Mouse (Mus musculus) midbrain, embryonic 15.5 days (tissue): ENCODE results near the gene Vash1. TPM values are rescaled to one million over a fixed set of nuclear protein-coding genes. Genes with fewer than 3 reads are reported as not detected.
A peak's percentile ranks its signal among the peaks of the same experiment; 100 is the strongest.

Experiments used
- ATAC-seq: fragments of 200-750 bp; cut with Nextera tagmentation; replicated peaks from 2 replicates; pipeline ENCODE4 v1.8.0; 2017; ENCODE audit warnings: moderate TSS enrichment
- H3K27ac ChIP-seq: fragments of 300-500 bp; sonication (generic); 2 replicates; pipeline ENCODE4 v1.5.1; 2015; ENCODE audit warnings: mild to moderate bottlenecking, inconsistent platforms
- H3K27me3 ChIP-seq: fragments of 300-500 bp; sonication (generic); replicated peaks from 2 replicates; pipeline ENCODE4 v1.6.1; 2015; ENCODE audit warnings: inconsistent platforms
- H3K36me3 ChIP-seq: fragments of 300-500 bp; sonication (generic); replicated peaks from 2 replicates; pipeline ENCODE4 v1.6.1; 2015; ENCODE audit warnings: inconsistent platforms
- H3K4me1 ChIP-seq: fragments of 300-500 bp; sonication (generic); 2 replicates; pipeline ENCODE4 v1.6.1; 2015; ENCODE audit warnings: inconsistent platforms
- H3K4me2 ChIP-seq: fragments of 300-500 bp; sonication (generic); 2 replicates; pipeline ENCODE4 v1.6.1; 2015; ENCODE audit warnings: inconsistent platforms, mild to moderate bottlenecking, moderate library complexity
- H3K4me3 ChIP-seq: fragments of 300-500 bp; sonication (generic); 2 replicates; pipeline ENCODE4 v1.5.1; 2015; ENCODE audit warnings: mild to moderate bottlenecking, inconsistent platforms
- H3K9ac ChIP-seq: fragments of 300-500 bp; sonication (generic); 2 replicates; pipeline ENCODE4 v1.6.1; 2015; ENCODE audit warnings: mild to moderate bottlenecking, inconsistent platforms
- H3K9me3 ChIP-seq: fragments of 300-500 bp; sonication (generic); 2 replicates; pipeline ENCODE4 v1.6.1; 2016; ENCODE audit warnings: inconsistent platforms
- WGBS: fragments of 180-500 bp; shearing (Covaris S2); methylation state at CpG from one replicate; pipeline ENCODE4 v1.1.7; 2015; ENCODE audit warnings: mixed read lengths; 5-methylcytosine and 5-hydroxymethylcytosine counted together
- polyA plus RNA-seq: library from polyadenylated mRNA; unstranded; fragments of >200 nt; fragmentation: Nextera tagmentation; extraction: Ambion mirVana; gene quantifications from 2 replicates; pipeline ENCODE4 v1.2.1, GENCODE M21; 2015

Vash1 gene
- polyA plus RNA-seq, 1 experiment from 2014 or later = 41.6 TPM

DNA sequence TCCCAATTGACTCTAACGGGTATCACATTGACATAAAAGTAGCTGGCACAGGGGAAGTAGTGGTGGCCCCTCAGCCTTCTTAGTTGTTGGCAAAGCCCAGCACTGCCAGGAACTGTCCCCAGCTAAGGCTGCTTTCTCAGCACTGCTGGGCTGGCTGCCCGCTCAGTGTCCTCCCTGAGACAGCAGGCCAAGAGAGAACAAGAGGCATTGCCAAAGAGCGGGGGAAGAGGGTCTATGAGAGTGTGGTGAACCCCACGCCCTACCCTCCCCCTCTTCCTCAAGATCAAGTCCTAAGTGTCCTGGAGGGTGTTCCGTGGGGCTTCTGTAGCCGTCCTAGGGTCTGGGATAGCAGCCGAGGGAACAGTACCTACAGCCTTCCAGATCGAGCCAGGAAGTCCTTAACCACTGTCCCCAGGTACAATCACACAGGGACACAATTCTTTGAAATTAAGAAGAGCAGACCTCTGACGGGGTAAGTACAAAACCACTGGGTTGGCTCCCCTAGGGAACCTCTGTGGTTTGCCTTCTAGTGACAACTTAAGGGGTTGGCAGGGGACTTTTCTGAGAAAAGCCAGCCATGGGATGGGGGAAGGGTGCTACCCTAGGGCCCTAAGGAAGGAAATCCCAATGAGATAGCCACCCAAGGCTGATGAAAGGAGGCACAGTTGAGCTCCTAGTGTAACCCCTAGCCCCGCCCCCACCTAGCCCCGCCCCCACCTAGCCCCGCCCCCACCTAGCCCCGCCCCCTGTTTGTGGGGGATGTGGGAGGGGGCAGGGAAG lies 8.2 kb downstream of the Vash1 start:
- Histone ChIP-seq H3K36me3 (peaks cover 18% of the 10 kb centered on the region; the same call in 1 of the 2 replicates), H3K27me3 (no peaks in the 10 kb centered on the region), H3K4me3 (no peak overlapping the region), H3K9me3 (no peaks in the 10 kb centered on the region), H3K4me2 (no peak overlapping the region), H3K27ac (0 out of 2 replicates have a peak overlapping the region, but pooled peaks have one; percentile 22), H3K9ac (no peak overlapping the region), H3K4me1 (peaks cover 40% of the 10 kb centered on the region)
- 58% methylated on average over 13 of the region's 13 CpGs for WGBS
- peak; percentile 24; the same call in 1 of the 2 replicates for ATAC-seq

DNA sequence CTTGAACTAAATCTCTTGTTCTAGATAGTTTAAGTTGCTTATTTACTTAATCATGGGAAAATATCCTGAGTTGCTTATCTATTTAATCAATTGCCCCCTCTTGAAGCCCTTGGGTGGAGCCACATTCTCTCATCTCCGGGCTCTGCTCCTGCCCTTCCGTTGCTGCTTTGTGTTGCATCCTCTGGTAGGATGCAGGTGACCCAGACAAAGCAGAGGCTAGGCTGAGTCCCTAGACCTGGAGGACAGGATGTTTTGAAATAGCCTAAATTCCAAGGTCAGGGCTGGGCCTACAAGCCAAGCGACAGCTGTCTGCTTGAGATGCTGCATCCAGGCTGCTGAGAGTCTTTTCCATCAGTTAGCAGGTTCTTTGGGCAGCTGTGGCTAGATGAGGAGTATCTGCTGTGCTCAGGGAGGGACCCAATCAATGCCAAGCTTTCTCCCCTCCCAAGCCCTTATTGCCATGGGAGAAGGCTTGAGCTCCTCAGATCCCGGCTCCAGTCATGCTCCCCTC lies 9.0 kb downstream of the Vash1 start:
- Histone ChIP-seq H3K4me3 (no peak overlapping the region), H3K4me2 (no peak overlapping the region), H3K27ac (no peak overlapping the region), H3K36me3 (peaks cover 24% of the 10 kb centered on the region; the same call in 1 of the 2 replicates), H3K9ac (no peak overlapping the region), H3K9me3 (no peaks in the 10 kb centered on the region), H3K4me1 (peaks cover 33% of the 10 kb centered on the region), H3K27me3 (no peaks in the 10 kb centered on the region)
- 78% methylated on average over 4 of the region's 4 CpGs for WGBS
- no peak for ATAC-seq

DNA sequence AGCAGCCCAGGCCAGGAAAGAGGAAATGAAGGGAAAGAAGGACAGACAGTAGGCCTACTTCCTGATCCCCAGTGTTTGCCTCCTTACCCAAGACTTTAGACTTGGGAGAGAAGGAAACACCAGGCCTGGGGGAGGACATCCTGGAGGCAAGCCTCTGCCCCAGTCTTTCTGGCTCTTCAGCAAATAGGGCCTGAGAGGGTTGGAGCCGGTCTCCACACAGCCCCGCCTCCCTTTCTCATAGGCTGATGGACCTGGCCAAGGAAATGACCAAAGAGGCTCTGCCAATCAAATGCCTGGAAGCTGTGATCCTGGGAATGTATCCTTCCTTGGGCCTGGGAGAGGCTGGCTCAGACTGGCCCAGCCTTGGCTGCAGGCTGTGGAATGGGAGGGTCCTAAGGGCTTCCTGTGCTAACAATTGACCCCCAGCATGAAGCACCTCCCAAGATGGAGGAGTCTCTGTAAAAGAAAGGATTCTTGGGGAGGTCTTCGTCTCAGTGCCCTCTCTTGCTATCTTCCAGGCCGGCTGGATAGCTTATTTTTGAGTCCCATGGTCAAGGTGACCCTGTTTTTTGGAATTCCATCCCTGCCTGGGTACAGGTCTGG lies 9.6 kb downstream of the Vash1 start:
- no peak overlapping the region for H3K9ac ChIP-seq
- no peak overlapping the region for H3K4me2 ChIP-seq
- WGBS = 87% methylated on average over 4 of the region's 4 CpGs
- no peaks in the 10 kb centered on the region for H3K9me3 ChIP-seq
- H3K27ac ChIP-seq = no peak overlapping the region
- H3K4me3 ChIP-seq = no peak overlapping the region
- H3K36me3 ChIP-seq = peaks cover 24% of the 10 kb centered on the region; the same call in 1 of the 2 replicates
- ATAC-seq = no peak
- H3K4me1 ChIP-seq = peaks cover 27% of the 10 kb centered on the region
- no peaks in the 10 kb centered on the region for H3K27me3 ChIP-seq

DNA sequence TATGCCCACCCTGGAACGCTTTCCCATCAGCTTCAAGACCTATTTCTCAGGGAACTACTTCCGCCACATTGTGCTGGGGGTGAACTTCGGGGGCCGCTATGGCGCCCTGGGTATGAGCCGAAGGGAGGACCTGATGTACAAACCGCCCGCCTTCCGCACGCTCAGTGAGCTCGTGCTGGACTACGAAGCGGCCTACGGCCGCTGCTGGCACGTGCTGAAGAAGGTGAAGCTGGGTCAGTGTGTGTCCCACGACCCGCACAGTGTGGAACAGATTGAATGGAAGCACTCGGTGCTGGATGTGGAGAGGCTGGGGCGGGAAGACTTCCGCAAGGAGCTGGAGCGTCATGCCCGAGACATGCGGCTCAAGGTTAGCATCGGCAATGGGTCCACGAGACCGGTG lies 10.4 kb downstream of the Vash1 start:
- ATAC-seq = no peak
- WGBS = 97% methylated on average over 27 of the region's 27 CpGs
- Histone ChIP-seq H3K4me3 (no peak overlapping the region), H3K27ac (no peak overlapping the region), H3K4me2 (no peak overlapping the region), H3K9me3 (no peaks in the 10 kb centered on the region), H3K27me3 (no peaks in the 10 kb centered on the region), H3K36me3 (peaks cover 26% of the 10 kb centered on the region; the same call in 1 of the 2 replicates), H3K9ac (no peak overlapping the region), H3K4me1 (peaks cover 19% of the 10 kb centered on the region)

DNA sequence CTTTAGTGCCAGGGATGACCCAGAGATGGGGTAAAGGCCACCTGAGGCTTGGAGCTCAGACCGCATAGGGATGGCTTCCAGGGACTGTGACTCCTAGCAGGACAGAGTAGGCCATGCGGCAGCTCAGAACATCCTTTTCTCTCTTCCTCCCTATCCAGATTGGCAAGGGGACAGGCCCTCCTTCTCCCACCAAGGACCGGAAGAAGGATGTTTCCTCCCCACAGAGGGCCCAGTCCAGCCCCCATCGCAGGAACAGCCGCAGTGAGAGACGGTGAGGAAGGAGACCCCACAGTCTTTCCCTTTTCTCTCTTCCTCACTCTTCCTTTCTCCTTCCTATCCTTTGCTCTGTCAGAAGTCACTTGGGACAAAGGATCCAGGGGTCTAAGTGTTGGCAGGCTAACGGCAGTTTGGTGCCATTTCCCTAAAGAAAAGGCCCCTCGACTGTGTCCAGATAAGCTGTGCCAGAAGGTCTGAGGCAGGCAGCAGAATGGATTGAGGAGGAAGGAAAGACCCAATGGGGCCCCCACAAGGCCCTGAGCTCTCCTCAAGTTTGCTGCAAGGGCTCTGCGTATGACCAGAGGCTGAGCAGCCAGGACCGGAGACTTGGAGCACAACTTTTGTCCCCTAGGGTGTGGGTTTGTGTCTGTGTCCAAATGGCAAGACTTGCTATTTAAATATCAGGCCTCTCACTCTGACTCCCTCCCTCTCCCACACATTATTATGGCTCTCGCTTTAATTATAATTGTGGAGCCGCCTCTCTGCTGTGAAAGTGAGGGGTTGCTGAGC lies 12.4 kb downstream of the Vash1 start:
- no peak overlapping the region for H3K4me2 ChIP-seq
- no peak overlapping the region for H3K4me3 ChIP-seq
- no peaks in the 10 kb centered on the region for H3K9me3 ChIP-seq
- no peak overlapping the region for H3K9ac ChIP-seq
- no peaks in the 10 kb centered on the region for H3K27me3 ChIP-seq
- H3K27ac ChIP-seq = no peak overlapping the region
- peaks cover 36% of the 10 kb centered on the region for H3K36me3 ChIP-seq
- peaks cover 4% of the 10 kb centered on the region; the same call in 1 of the 2 replicates for H3K4me1 ChIP-seq
- WGBS = 79% methylated on average over 12 of the region's 12 CpGs
- ATAC-seq = no peak

DNA sequence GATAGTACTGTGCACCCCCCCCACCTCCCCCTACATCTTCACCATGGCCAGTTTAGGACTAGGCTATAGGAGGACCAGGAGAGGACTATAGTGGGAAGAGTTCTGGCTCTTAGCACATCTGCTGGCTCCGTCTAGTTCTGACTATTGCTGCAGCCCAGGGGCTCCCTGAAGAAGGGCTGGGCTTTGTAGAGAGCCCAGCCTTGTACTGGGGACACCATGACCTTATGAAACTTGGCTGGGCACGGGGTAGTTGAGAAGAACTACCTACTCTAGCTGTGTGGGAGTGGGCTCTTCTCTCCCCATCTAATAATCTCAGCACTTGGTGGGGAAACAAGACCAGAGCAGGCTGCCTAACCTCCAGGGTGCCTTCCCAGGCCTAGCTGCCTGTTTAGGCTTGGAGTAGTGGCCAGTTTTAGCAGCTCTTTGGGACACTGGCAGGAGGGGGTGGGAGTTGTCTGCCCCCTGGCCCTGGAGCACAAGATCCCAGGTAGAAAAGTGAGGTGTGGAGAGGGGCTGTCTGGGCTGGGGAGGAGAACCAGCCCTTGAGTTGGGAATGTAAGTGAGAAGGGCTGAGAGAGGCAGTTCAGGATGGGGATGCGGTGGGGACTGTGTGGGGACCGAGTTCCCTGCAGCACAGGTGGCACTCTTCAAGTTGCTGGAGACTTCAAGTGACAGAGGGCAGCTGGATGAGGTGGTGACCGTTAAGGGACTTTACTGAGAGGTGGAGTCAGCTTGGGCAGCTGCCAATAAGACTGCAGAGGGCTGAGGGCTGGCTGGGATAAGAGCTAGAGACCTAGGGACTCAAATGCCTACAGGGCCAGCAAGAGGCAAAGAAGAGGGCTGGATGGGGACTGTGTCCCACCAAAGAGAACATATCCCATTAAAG lies 14.2 kb downstream of the Vash1 start:
- H3K4me2 ChIP-seq = no peak overlapping the region
- H3K9ac ChIP-seq = no peak overlapping the region
- no peak overlapping the region for H3K27ac ChIP-seq
- H3K4me3 ChIP-seq = no peak overlapping the region
- no peak for ATAC-seq
- WGBS = 72% methylated on average over 5 of the region's 5 CpGs
- peaks cover 39% of the 10 kb centered on the region for H3K36me3 ChIP-seq
- no peaks in the 10 kb centered on the region for H3K4me1 ChIP-seq
- no peaks in the 10 kb centered on the region for H3K9me3 ChIP-seq
- no peaks in the 10 kb centered on the region for H3K27me3 ChIP-seq

DNA sequence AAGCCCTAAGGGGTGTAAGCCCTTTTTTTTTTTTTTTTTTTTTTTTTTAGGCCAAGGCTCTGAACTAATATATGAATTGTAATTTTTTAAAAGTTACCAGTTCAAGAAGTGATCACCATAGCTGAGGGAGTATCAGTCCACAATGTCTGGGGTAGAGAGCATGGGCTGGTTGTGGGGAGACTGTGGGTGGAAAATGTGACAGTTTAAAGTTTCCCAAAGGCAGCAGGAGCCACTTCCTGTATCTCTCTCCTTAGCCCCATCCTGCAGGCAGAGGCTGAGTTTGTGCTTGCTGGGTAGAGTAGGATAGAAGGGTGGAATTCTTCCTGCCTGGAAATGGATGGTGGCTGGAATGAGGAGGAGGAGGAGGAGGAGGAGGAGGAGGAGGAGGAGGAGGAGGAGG lies 14.9 kb downstream of the Vash1 start:
- ATAC-seq = no peak
- Histone ChIP-seq H3K9ac (no peak overlapping the region), H3K9me3 (no peaks in the 10 kb centered on the region), H3K27me3 (no peaks in the 10 kb centered on the region), H3K4me2 (no peak overlapping the region), H3K4me1 (no peaks in the 10 kb centered on the region), H3K27ac (no peak overlapping the region), H3K36me3 (peaks cover 39% of the 10 kb centered on the region), H3K4me3 (no peak overlapping the region)

DNA sequence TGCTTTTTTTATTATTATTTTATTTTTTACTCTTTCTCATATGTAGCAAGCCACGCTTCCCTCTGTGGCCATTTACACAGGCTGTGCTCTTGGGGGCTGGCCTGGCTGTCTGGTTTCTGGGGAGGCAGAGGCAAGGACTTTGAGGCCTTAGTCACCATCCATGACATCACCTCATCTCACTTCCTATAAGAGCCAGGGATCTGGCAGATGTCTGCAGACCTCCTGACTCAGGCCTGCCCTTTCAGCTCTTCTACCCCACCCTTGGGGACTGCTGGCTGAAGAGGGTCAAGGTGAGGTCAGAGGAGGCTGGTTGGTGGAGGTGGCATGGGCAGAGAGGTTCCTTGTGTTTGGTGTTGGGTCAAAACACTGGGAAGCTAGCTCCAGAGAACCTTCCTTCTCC lies 15.9 kb downstream of the Vash1 start:
- Histone ChIP-seq H3K4me1 (peaks cover 2% of the 10 kb centered on the region), H3K27ac (no peak overlapping the region), H3K9me3 (no peaks in the 10 kb centered on the region), H3K27me3 (no peaks in the 10 kb centered on the region), H3K4me2 (no peak overlapping the region), H3K9ac (no peak overlapping the region), H3K4me3 (no peak overlapping the region), H3K36me3 (peaks cover 32% of the 10 kb centered on the region)
- no peak for ATAC-seq
- WGBS = 93% methylated on average over 1 of the region's 1 CpGs

DNA sequence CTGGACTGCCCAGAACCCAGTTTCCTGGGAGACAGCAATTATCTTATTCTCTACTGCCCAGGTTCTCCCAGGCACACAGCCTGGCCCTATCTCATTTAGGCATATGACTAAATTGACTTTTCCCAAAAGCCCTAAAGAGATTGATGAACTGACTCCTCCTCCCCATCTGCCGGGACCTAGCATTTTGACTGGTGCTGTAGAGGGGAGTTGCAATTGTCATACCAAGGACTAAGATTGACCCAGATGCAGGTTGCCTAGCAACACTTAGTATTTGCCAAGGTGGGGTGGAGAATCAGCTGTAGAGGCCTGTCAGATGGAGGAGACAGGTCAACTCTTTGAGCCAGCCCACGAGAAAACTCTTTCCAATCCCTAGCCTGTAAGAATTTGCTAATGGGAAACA lies 19.5 kb downstream of the Vash1 start:
- 44% methylated on average over 2 of the region's 2 CpGs for WGBS
- Histone ChIP-seq H3K27me3 (no peaks in the 10 kb centered on the region), H3K9ac (no peak overlapping the region), H3K4me1 (peaks cover 12% of the 10 kb centered on the region), H3K4me3 (no peak overlapping the region), H3K27ac (no peak overlapping the region), H3K9me3 (no peaks in the 10 kb centered on the region), H3K4me2 (no peak overlapping the region), H3K36me3 (peaks cover 18% of the 10 kb centered on the region)
- ATAC-seq = no peak

DNA sequence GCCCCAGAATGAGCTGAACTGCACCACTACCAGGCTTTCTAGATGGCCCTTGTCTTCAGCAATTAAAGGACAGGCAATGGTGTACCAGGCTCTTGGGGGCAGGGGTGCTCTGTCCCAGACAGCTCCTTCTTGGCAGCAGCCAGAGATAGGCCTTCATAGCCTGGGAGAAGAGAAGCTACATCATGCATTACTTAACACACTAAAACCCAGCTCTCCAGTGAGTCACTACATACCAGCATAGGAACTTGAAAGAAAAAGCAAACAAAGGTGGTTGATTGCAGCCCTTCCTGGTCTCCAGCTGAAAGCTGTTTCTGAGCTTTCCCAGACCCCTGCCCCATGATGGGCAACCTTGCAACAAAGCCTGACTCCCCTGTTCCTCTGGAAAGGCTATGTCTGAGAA lies 20.0 kb downstream of the Vash1 start:
- peaks cover 12% of the 10 kb centered on the region for H3K4me1 ChIP-seq
- no peaks in the 10 kb centered on the region for H3K27me3 ChIP-seq
- H3K4me3 ChIP-seq = no peak overlapping the region
- H3K36me3 ChIP-seq = peaks cover 18% of the 10 kb centered on the region
- no peak for ATAC-seq
- H3K9me3 ChIP-seq = no peaks in the 10 kb centered on the region
- no peak overlapping the region for H3K27ac ChIP-seq
- H3K4me2 ChIP-seq = no peak overlapping the region
- no peak overlapping the region for H3K9ac ChIP-seq

DNA sequence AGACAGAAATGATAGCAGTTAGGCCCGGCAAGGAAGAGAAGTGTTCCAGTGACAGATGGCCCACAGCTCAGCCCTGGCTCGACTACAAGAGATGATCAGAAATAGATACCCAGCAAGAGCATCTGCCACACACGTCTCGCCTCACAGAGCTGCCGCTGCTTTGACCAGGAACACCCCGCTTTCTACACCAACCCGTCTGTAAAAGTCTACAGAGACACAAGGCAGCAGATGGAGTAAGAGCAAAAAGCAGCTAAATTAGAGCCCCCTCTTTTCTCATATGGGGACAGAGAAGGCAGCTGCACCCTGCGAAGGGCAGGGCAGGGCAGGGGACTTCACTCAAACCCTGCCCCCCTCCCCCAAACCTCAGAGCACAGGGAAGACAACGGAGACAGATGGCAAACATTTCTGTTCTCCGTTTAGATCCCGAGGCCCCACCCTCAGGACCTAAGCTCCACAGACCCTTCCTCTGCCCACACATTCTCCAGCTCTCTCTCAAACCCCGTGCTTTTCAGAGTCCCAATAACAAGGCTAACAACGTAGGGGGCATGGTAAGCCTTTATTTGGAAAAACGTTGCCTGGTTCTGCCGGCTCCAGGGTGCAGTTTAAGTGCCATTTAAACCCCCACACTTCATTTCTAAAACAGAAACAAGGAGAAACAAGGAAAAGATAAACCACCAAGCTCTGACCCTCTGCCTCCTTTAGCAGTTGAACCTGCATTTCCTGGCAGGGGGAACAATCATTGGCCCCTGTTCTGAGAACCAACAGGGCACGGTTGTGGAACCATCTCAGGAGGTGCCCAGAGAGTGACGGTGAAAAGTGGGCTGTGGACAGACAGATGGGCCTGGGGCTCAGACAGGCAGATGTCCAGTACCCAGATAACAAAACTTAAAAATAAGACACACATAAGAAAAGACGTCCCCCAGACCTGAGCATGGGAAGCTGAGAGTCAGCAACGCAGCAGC lies 21.7 kb downstream of the Vash1 start:
- Histone ChIP-seq H3K27ac (peak overlapping the region; percentile 35), H3K4me3 (no peak overlapping the region), H3K36me3 (peaks cover 12% of the 10 kb centered on the region), H3K4me2 (no peak overlapping the region), H3K9ac (no peak overlapping the region), H3K9me3 (no peaks in the 10 kb centered on the region), H3K27me3 (no peaks in the 10 kb centered on the region), H3K4me1 (peaks cover 12% of the 10 kb centered on the region)
- ATAC-seq = peak; percentile 46; the same call in 1 of the 2 replicates
- WGBS = 21% methylated on average over 19 of the region's 19 CpGs
